27 mouse cellular contexts compared by ENCODE assay signal in genomic region chr10:17654308-17654858, GRCm38 (mm10).
DNase-seq lines count a peak whose midpoint lies in the region; ATAC-seq and TF ChIP-seq lines count a peak whose summit lies in the region.
"Had no signal": no experiment of that assay in that cellular context is flagged by ENCODE, and none has a peak within 500 bp of the region (broad histone marks: within the 10 kb centered on the region; RNA-seq: fewer than 3 reads in every experiment).

No protein-coding gene starts in this region.

- TF ChIP-seq EP300 in MEL (IDR thresholded peaks at IDR 0.05; ENCODE audit: low read depth in 1 of 2, low read length in 2 of 2): no peak

- 18% methylated on average over 2 of the region's 2 CpGs for WGBS in intestine, postnatal 0 days
- WGBS in forebrain, embryonic 12.5 days: 92% methylated on average over 2 of the region's 2 CpGs

- no peak for TF ChIP-seq RAD21 in MEL (IDR thresholded peaks at IDR 0.05; ENCODE audit: low read depth, low read length)

- H3K4me1 ChIP-seq in MEL (ENCODE audit: control insufficient read depth in 1 of 2, insufficient read depth in 2 of 2, low read length in 2 of 2): peaks cover 0 to 3% of the 10 kb centered on the region in 2 experiments; a peak in 1 of 4 replicates
- no peaks in the 10 kb centered on the region; the same call in 1 of the 2 replicates for H3K4me1 ChIP-seq in intestine, postnatal 0 days (replicated peaks; ENCODE audit: control insufficient read depth, insufficient read depth, low read length)
- peaks cover 18% of the 10 kb centered on the region for H3K4me1 ChIP-seq in forebrain, embryonic 12.5 days
- H3K4me1 ChIP-seq: midbrain, embryonic 15.5 days had no signal

- H3K4me2 ChIP-seq in intestine, postnatal 0 days (replicated peaks; ENCODE audit: low read depth): no peak overlapping the region
- H3K4me2 ChIP-seq in forebrain, embryonic 12.5 days: no peak overlapping the region
- H3K4me2 ChIP-seq: embryonic facial prominence, embryonic 13.5 days; forebrain, embryonic 13.5 days; hindbrain, embryonic 13.5 days; liver, embryonic 15.5 days; midbrain, embryonic 15.5 days; neural tube, embryonic 13.5 days had no signal

- TF ChIP-seq POLR2A in MEL (IDR thresholded peaks at IDR 0.05; ENCODE audit: control insufficient read depth in 1 of 2, insufficient read depth in 1 of 2, low read depth in 1 of 2, low read length in 2 of 2, poor library complexity in 1 of 2): no peak

- H3K4me3 ChIP-seq in MEL (ENCODE audit: control insufficient read depth in 1 of 2, insufficient read depth in 1 of 2, low read depth in 2 of 2, low read length in 2 of 2): no peak overlapping the region
- H3K4me3 ChIP-seq in intestine, postnatal 0 days (ENCODE audit: low read depth, low read length): no peak overlapping the region
- H3K4me3 ChIP-seq in forebrain, embryonic 12.5 days (replicated peaks): no peak overlapping the region
- H3K4me3 ChIP-seq: embryonic facial prominence, embryonic 13.5 days; erythroblast, embryonic 14.5 days; forebrain, embryonic 13.5 days; hindbrain, embryonic 13.5 days; limb, embryonic 10.5 days; liver, embryonic 15.5 days; midbrain, embryonic 15.5 days; myocyte; neural tube, embryonic 13.5 days had no signal

- no peak for TF ChIP-seq CTCF in MEL (IDR thresholded peaks at IDR 0.05 in 2 of 3, conservative IDR thresholded peaks at IDR 0.05 in 1 of 3; ENCODE audit: control insufficient read depth in 1 of 3, insufficient read depth in 1 of 3, low read depth in 2 of 3, low read length in 3 of 3, poor library complexity in 1 of 3, severe bottlenecking in 1 of 3)
- no peak for TF ChIP-seq CTCF in intestine, postnatal 0 days (IDR thresholded peaks at IDR 0.05; ENCODE audit: low read depth)

- peak; percentile 60 for ATAC-seq in intestine, postnatal 0 days
- no peak for ATAC-seq in forebrain, embryonic 12.5 days (ENCODE audit: low FRiP score)
- ATAC-seq: activated CD4-positive, CD25-positive, alpha-beta regulatory T cell, adult 4 months; forebrain, embryonic 13.5 days; midbrain, embryonic 15.5 days had no signal

- H3K79me2 ChIP-seq in MEL (ENCODE audit: control insufficient read depth, insufficient read depth, low read length, poor library complexity): no peaks in the 10 kb centered on the region

- peaks cover 0 to 2% of the 10 kb centered on the region in 2 experiments; a peak in 1 of 4 replicates for H3K36me3 ChIP-seq in MEL (ENCODE audit: control insufficient read depth in 1 of 2, insufficient read depth in 2 of 2, low read length in 2 of 2)
- no peaks in the 10 kb centered on the region for H3K36me3 ChIP-seq in intestine, postnatal 0 days (ENCODE audit: control insufficient read depth, insufficient read depth)
- H3K36me3 ChIP-seq in forebrain, embryonic 12.5 days (replicated peaks): no peaks in the 10 kb centered on the region
- H3K36me3 ChIP-seq: embryonic facial prominence, embryonic 13.5 days; G1E; hindbrain, embryonic 13.5 days; limb, embryonic 10.5 days; liver, embryonic 15.5 days; midbrain, embryonic 15.5 days; neural tube, embryonic 13.5 days had no signal

- no peak overlapping the region for H3K27ac ChIP-seq in MEL (ENCODE audit: control insufficient read depth, low read depth, low read length)
- peak overlapping the region; percentile 73 for H3K27ac ChIP-seq in intestine, postnatal 0 days (ENCODE audit: low read depth, low read length)
- no peak overlapping the region for H3K27ac ChIP-seq in forebrain, embryonic 12.5 days
- H3K27ac ChIP-seq: embryonic facial prominence, embryonic 13.5 days; forebrain, embryonic 13.5 days; hindbrain, embryonic 13.5 days; limb, embryonic 10.5 days; liver, embryonic 15.5 days; macrophage; midbrain, embryonic 15.5 days; neural tube, embryonic 13.5 days had no signal

- peak; percentile 7 for DNase-seq in right cerebral cortex, adult 18-20 months
- DNase-seq in right cerebral cortex, postnatal 36 days (ENCODE audit: low spot score in 2 of 2): no peak
- DNase-seq in MEL (ENCODE audit: low read depth, low spot score): no peak
- no peak for DNase-seq in layer of hippocampus, postnatal 36 days
- DNase-seq in lung, postnatal 10 days: no peak
- DNase-seq: adrenal gland, postnatal 25 days; cerebellum, adult 11-12 months; cerebellum, postnatal 25 days; gastrocnemius, postnatal 25 days; heart, adult 18-20 months; heart, postnatal 36 days; kidney, postnatal 14 days; liver had no signal

- H3K9ac ChIP-seq in MEL (ENCODE audit: control insufficient read depth, low read depth, low read length, poor library complexity, severe bottlenecking): no peak overlapping the region
- H3K9ac ChIP-seq in intestine, postnatal 0 days (ENCODE audit: low read depth, low read length): no peak overlapping the region
- H3K9ac ChIP-seq in forebrain, embryonic 12.5 days: no peak overlapping the region
- H3K9ac ChIP-seq: embryonic facial prominence, embryonic 13.5 days; forebrain, embryonic 13.5 days; hindbrain, embryonic 13.5 days; liver, embryonic 15.5 days; midbrain, embryonic 15.5 days; neural tube, embryonic 13.5 days had no signal

- no peaks in the 10 kb centered on the region for H3K27me3 ChIP-seq in MEL (ENCODE audit: control insufficient read depth in 1 of 2, insufficient read depth in 2 of 2, low read length in 2 of 2)
- H3K27me3 ChIP-seq in intestine, postnatal 0 days (replicated peaks; ENCODE audit: control insufficient read depth, insufficient read depth, low read length): no peaks in the 10 kb centered on the region
- no peaks in the 10 kb centered on the region for H3K27me3 ChIP-seq in forebrain, embryonic 12.5 days
- H3K27me3 ChIP-seq: forebrain, embryonic 13.5 days; hindbrain, embryonic 13.5 days; midbrain, embryonic 15.5 days had no signal

- H3K9me3 ChIP-seq in MEL (replicated peaks; ENCODE audit: insufficient read depth, low read length): no peaks in the 10 kb centered on the region
- no peaks in the 10 kb centered on the region for H3K9me3 ChIP-seq in intestine, postnatal 0 days (ENCODE audit: control insufficient read depth)
- H3K9me3 ChIP-seq in forebrain, embryonic 12.5 days: no peaks in the 10 kb centered on the region
- H3K9me3 ChIP-seq: embryonic facial prominence, embryonic 13.5 days; forebrain, embryonic 13.5 days; G1E; hindbrain, embryonic 13.5 days; limb, embryonic 10.5 days; liver, embryonic 15.5 days; midbrain, embryonic 15.5 days; neural tube, embryonic 13.5 days had no signal

TF ChIP-seq in MEL, 35 proteins besides CTCF, POLR2A, EP300 and RAD21:
- TF ChIP-seq E2F4 (IDR thresholded peaks at IDR 0.05; ENCODE audit: borderline replicate concordance, low read depth, low read length) (no peak), GABPA (IDR thresholded peaks at IDR 0.05; ENCODE audit: low read depth, low read length) (no peak), SIN3A (IDR thresholded peaks at IDR 0.05; ENCODE audit: low read length) (no peak), ZKSCAN1 (IDR thresholded peaks at IDR 0.05; ENCODE audit: low read depth, low read length) (no peak), ZMIZ1 (IDR thresholded peaks at IDR 0.05; ENCODE audit: low read depth, low read length) (no peak), TCF12 (IDR thresholded peaks at IDR 0.05; ENCODE audit: low read depth, low read length) (peak; percentile 31; the same call in 1 of the 2 replicates), TBP (IDR thresholded peaks at IDR 0.05; ENCODE audit: low read depth, low read length) (no peak)
